Mouse (Mus musculus): Measurements from ENCODE around the gene Abcc3. TPM values are rescaled to one million over a fixed set of nuclear protein-coding genes. Genes with fewer than 3 reads are reported as not detected.

The Abcc3 gene
- polyA plus RNA-seq, 1 experiment = 1.7 TPM

DNA sequence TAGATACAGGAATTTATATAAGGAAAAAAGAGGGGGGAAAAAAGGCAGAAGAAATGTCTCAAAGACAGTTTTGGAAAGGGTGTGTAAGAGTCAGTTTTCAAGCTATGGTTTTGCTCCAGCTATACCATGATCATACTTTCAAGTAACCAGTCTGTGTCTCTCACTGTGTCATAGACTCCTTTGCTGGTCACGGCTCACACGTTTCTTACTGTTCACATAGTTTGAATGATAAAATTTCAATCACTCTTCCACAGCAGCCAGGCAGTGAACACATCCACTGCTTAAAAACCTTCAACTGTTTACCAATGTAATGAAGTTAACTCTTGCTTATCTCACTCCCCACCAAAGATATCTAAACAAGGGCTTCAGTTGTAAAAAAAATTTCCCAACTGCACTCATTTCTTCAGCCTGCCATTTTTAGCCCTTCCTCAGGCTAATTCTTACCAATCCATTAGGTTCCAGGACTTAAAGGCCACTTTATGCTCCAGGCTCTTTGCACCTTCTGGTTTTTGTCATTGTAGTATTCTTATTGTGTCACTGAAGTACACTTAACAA is 78.6 kb downstream of the Abcc3 start:
- peaks cover 11% of the 10 kb centered on the region for H3K4me1 ChIP-seq (ENCODE audit: control insufficient read depth, insufficient read depth, insufficient read length, low read length)
- H3K27ac ChIP-seq (replicated peaks; ENCODE audit: low read depth, low read length) = no peak overlapping the region
- no peak overlapping the region for H3K4me3 ChIP-seq (ENCODE audit: insufficient read depth, low read depth, low read length)

DNA sequence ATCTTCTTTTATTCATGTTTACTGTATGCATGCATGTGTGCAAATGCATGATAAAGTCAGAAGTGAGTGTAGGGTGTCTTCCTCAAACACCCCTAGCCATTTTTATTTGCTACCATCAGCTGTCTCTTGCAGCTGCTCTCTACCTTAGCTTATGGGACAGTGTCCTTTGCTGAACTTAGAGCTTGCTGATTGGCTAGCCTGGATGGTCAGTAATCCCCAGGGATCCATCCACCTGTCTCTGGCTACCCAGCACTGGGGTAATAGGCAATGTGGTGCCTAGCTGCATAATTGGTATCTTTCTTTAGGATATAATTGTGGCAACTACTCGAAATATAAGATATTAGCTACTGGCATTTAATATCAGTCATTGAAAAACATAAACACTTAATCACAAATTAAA is 80.1 kb downstream of the Abcc3 start:
- peaks cover 11% of the 10 kb centered on the region for H3K4me1 ChIP-seq (ENCODE audit: control insufficient read depth, insufficient read depth, insufficient read length, low read length)
- no peak overlapping the region for H3K4me3 ChIP-seq (ENCODE audit: insufficient read depth, low read depth, low read length)
- no peak overlapping the region for H3K27ac ChIP-seq (replicated peaks; ENCODE audit: low read depth, low read length)

DNA sequence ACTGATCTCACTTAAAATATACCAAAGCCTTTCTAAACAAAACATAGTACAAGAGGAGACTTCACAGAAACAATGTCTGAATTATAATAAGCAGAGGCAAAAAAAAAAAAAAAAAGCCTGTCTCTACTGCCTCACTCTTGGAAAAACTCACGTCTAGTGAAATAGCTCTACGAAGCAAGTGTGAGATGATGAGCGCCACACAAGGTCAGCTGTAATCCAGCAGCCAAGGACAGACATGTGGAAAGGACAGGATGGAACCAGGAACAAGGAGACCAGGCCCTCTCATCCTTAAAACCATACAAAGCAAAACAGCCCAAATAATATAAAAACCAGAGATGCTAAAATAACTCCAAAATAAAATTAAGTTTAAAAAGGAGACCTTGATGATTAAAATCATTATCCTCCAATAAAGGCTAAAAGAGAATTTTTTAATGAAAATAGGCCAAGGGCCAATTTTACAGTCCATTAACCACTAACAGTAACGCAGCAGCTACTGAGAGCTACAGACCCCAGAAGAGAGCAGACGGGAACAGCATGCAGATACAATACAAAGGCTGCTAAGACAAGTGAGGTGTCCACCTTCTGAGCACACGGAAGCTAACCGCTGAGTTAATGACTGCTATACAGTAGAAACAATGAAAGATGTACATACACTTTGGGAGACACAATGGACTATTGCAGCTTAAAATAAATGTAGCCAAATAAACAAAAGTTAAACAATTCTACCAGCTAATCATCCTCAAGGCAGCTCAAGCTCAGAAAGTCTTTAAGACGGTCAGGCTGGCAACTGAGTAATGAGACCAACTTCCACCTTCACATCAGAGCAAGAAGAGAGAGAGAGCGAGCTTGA is 97.6 kb downstream of the Abcc3 start:
- no peaks in the 10 kb centered on the region for H3K4me1 ChIP-seq (ENCODE audit: control insufficient read depth, insufficient read depth, insufficient read length, low read length)
- no peak overlapping the region for H3K4me3 ChIP-seq (ENCODE audit: insufficient read depth, low read depth, low read length)
- H3K27ac ChIP-seq (replicated peaks; ENCODE audit: low read depth, low read length) = no peak overlapping the region

Other genes starting within 250 kb of the Abcc3 start
- gene Tob1, start 181.5 kb downstream of the Abcc3 start, polyA plus RNA-seq (2012; ENCODE audit: insufficient read depth, insufficient read length, missing spikeins) = 172 and 175 TPM in 2 replicates
- gene Wfikkn2, start 147.0 kb downstream of the Abcc3 start, polyA plus RNA-seq (2012; ENCODE audit: insufficient read depth, insufficient read length, missing spikeins) = 0.28 and 0.54 TPM in 2 replicates
- gene Gm21885, start 111.1 kb downstream of the Abcc3 start, polyA plus RNA-seq (2012; ENCODE audit: insufficient read depth, insufficient read length, missing spikeins) = not detected in 2 replicates
- gene Luc7l3, start 71.0 kb downstream of the Abcc3 start, polyA plus RNA-seq (2012; ENCODE audit: insufficient read depth, insufficient read length, missing spikeins) = 26.6 and 58.1 TPM in 2 replicates
- 160 and 214 TPM in 2 replicates for gene Ankrd40, start 65.0 kb downstream of the Abcc3 start, polyA plus RNA-seq (2012; ENCODE audit: insufficient read depth, insufficient read length, missing spikeins)
- 0.83 and 1.0 TPM in 2 replicates for gene Cacna1g, start 81.2 kb upstream of the Abcc3 start, polyA plus RNA-seq (2012; ENCODE audit: insufficient read depth, insufficient read length, missing spikeins)
- gene Spata20, start 93.2 kb upstream of the Abcc3 start, polyA plus RNA-seq (2012; ENCODE audit: insufficient read depth, insufficient read length, missing spikeins) = not detected in 2 replicates
- gene Epn3, start 107.0 kb upstream of the Abcc3 start, polyA plus RNA-seq (2012; ENCODE audit: insufficient read depth, insufficient read length, missing spikeins) = not detected in 2 replicates
- gene Mycbpap, start 128.7 kb upstream of the Abcc3 start, polyA plus RNA-seq (2012; ENCODE audit: insufficient read depth, insufficient read length, missing spikeins) = not detected in 2 replicates
- gene Rsad1, start 156.3 kb upstream of the Abcc3 start, polyA plus RNA-seq (2012; ENCODE audit: insufficient read depth, insufficient read length, missing spikeins) = 4.2 and 5.3 TPM in 2 replicates
- gene Chad, start 172.1 kb upstream of the Abcc3 start, polyA plus RNA-seq (2012; ENCODE audit: insufficient read depth, insufficient read length, missing spikeins) = not detected in 2 replicates
- gene Acsf2, start 208.9 kb upstream of the Abcc3 start, polyA plus RNA-seq (2012; ENCODE audit: insufficient read depth, insufficient read length, missing spikeins) = 70.3 and 94.2 TPM in 2 replicates
- gene Lrrc59, start 236.8 kb upstream of the Abcc3 start, polyA plus RNA-seq (2012; ENCODE audit: insufficient read depth, insufficient read length, missing spikeins) = 60.1 and 63.6 TPM in 2 replicates

Data from brown adipose tissue, adult 24 weeks (tissue).